Mouse (Mus musculus) heart, embryonic 16.5 days (tissue): ENCODE measurements around the gene Itpa. TPM values are rescaled to one million over a fixed set of nuclear protein-coding genes. Genes with fewer than 3 reads are reported as not detected.

ENCODE experiments used
- ATAC-seq: fragments of 200-750 bp; cut with Nextera tagmentation; replicated peaks from 2 replicates; pipeline ENCODE4 v1.8.0; 2017; ENCODE audit warnings: moderate number of reproducible peaks; ENCODE audit not compliant: insufficient read depth, low FRiP score; ENCODE audit errors: extremely low read depth
- H3K27ac ChIP-seq: fragments of 300-500 bp; sonication (generic); 2 replicates; pipeline ENCODE4 v1.5.1; 2014; ENCODE audit warnings: mild to moderate bottlenecking, low read length, control low read depth, moderate library complexity
- H3K27me3 ChIP-seq: fragments of 300-500 bp; sonication (generic); 2 replicates; pipeline ENCODE4 v1.6.1; 2014; ENCODE audit warnings: low read length, mixed read lengths; ENCODE audit not compliant: control insufficient read depth, insufficient read depth
- H3K36me3 ChIP-seq: fragments of 300-500 bp; sonication (generic); 2 replicates; pipeline ENCODE4 v1.6.1; 2014; ENCODE audit not compliant: control insufficient read depth, insufficient read depth
- H3K4me1 ChIP-seq: fragments of 300-500 bp; sonication (generic); 2 replicates; pipeline ENCODE4 v1.6.1; 2014; ENCODE audit warnings: low read length, mixed read lengths; ENCODE audit not compliant: control insufficient read depth, insufficient read depth
- H3K4me2 ChIP-seq: fragments of 300-500 bp; sonication (generic); 2 replicates; pipeline ENCODE4 v1.6.1; 2014; ENCODE audit warnings: low read depth, mild to moderate bottlenecking, control low read depth, low read length
- H3K4me3 ChIP-seq: fragments of 300-500 bp; sonication (generic); 2 replicates; pipeline ENCODE4 v1.5.1; 2014; ENCODE audit warnings: mild to moderate bottlenecking, control low read depth, low read length
- H3K9ac ChIP-seq: fragments of 300-500 bp; sonication (generic); 2 replicates; pipeline ENCODE4 v1.6.1; 2014; ENCODE audit warnings: low read length, control low read depth
- H3K9me3 ChIP-seq: fragments of 300-500 bp; sonication (generic); replicated peaks from 2 replicates; pipeline ENCODE4 v1.6.1; 2016; ENCODE audit warnings: low read length; ENCODE audit not compliant: control insufficient read depth
- WGBS: fragments of 180-500 bp; shearing (Covaris S2); extraction: QIAGEN DNeasy Blood & Tissue Kit; methylation state at CpG from one replicate; pipeline ENCODE4 v1.1.7; 2014; 5-methylcytosine and 5-hydroxymethylcytosine counted together
- polyA plus RNA-seq: library from polyadenylated mRNA; unstranded; fragments of >200 nt; fragmentation: Nextera tagmentation; extraction: Ambion mirVana; gene quantifications from 2 replicates; pipeline ENCODE4 v1.2.1, GENCODE M21; 2015

Itpa gene
- polyA plus RNA-seq = 70.1 and 79.3 TPM in 2 replicates

DNA sequence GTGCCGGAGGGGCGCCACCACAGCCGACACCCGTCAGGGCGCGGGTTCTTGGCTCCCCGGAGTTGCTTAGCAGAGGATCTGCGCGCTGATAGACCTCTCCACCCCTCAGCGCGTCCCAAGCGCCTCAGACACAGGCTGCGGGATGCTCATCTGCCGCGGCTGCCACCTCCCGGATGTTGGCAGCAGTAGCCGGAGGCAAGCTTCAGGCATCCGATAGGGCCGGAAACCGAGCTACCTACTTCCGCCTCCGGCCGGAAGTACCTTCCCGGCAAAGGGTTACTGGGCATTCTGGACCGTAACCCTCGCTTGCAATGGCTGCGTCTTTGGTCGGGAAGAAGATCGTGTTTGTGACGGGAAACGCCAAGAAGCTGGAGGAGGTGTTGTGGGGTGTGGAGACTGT is at the start of gene Itpa:
TSS of gene Itpa (plus strand) at position 52 of the 400 bp plus-strand sequence.
- Histone ChIP-seq H3K36me3 (peaks cover 7% of the 10 kb centered on the region; the same call in 1 of the 2 replicates), H3K4me3 (peak within 1 kb of the TSS; percentile 87), H3K27ac (peak within 1 kb of the TSS; percentile 72), H3K27me3 (no peaks in the 10 kb centered on the region), H3K9me3 (no peaks in the 10 kb centered on the region), H3K4me2 (peak within 1 kb of the TSS; percentile 75), H3K9ac (peak within 1 kb of the TSS; percentile 84), H3K4me1 (peaks cover 22% of the 10 kb centered on the region)
- under 1% methylated on average over 31 of the region's 31 CpGs for WGBS
- peak; percentile 46 for ATAC-seq

DNA sequence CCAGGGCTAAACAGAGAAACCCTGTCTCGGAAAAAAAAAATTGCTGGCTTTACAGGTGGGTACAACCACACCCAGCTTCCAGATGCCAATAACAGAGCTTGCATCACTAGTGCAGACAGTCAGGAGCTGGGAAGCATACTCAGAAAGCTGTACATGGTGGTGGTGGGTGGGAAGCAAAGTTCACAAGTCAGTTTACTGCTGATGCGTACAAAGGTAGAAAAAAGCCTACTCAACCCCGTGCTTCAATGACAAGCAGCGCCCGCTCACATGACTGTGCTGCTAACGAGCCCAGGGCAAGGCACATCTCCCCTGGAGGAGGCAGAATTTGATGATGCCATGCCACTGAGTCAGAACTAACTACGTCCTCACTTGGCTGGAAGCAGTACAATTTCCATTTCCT is 48.4 kb upstream of the Itpa start:
- Histone ChIP-seq H3K9ac (no peak overlapping the region), H3K4me3 (no peak overlapping the region), H3K4me2 (no peak overlapping the region), H3K27ac (no peak overlapping the region), H3K27me3 (no peaks in the 10 kb centered on the region), H3K9me3 (no peaks in the 10 kb centered on the region), H3K36me3 (peaks cover 34% of the 10 kb centered on the region), H3K4me1 (no peaks in the 10 kb centered on the region)
- WGBS = 88% methylated on average over 7 of the region's 7 CpGs
- ATAC-seq = no peak

DNA sequence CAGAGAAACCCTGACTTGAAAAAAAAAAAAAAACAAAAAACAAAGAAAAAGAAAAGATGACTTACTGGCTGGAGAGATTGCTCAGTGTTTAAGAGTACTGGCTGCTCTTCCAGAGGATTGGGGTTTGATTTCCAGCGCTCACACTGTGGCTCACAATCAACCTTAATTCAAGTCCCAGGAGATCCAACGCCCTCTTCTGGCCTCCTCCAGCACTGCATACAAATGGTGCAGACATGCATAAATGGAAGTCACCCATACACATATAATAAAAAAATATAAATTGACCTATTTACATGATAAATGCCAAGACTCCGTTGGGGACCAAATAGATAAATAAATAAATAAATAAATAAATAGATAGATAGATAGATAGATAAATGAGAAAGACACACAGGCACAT is 39.0 kb upstream of the Itpa start:
- Histone ChIP-seq H3K4me2 (peak overlapping the region; percentile 85), H3K27me3 (no peaks in the 10 kb centered on the region; the same call in 1 of the 2 replicates), H3K36me3 (peaks cover 16% of the 10 kb centered on the region), H3K9me3 (no peaks in the 10 kb centered on the region), H3K27ac (no peak overlapping the region), H3K4me3 (no peak overlapping the region; the same call in 1 of the 2 replicates), H3K9ac (no peak overlapping the region), H3K4me1 (peaks cover 8% of the 10 kb centered on the region)
- ATAC-seq = no peak
- WGBS = 59% methylated on average over 3 of the region's 3 CpGs

DNA sequence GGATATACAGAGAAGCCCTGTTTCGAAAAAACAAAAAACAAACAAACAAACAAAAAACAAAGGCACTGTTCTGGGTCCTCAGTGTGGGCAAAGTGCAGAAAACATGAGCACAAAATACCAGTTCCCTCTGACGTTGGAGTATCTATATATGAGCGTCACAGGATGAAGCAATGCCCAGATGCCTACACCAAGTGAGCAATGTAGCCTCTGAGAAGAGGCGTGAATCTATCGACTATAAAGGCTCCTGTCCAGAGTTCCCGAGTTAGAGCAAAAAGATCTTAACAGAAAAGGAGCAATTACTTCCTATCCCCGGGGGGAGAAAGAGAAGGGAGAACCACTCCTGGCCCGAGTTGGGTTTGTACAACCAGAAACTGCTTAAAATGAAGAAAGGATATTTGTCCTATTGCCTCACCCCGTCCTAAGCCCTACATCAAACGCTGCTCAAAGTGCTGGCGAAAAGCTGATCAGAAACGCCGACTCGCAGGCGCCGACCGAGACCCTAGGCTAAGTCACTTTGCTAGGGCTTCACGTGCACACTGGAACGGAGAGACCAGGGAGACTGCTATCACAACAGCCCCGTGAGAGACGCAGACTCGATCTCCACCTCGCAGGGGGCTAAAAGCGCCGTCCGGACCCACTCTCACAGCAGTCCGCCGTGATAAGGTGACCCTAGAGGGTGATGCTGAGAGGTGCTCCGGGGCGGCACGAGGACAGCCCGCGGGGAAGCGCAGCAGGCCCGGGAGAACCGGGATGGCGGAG is 38.2 kb upstream of the Itpa start:
- Histone ChIP-seq H3K4me3 (peak overlapping the region; percentile 97), H3K9ac (peak overlapping the region; percentile 95), H3K36me3 (peaks cover 13% of the 10 kb centered on the region; the same call in 1 of the 2 replicates), H3K4me2 (peak overlapping the region; percentile 85), H3K9me3 (no peaks in the 10 kb centered on the region), H3K27me3 (peaks cover 8% of the 10 kb centered on the region), H3K27ac (peak overlapping the region; percentile 76), H3K4me1 (peaks cover 11% of the 10 kb centered on the region)
- WGBS = 1% methylated on average over 37 of the region's 37 CpGs
- peak; percentile 26 for ATAC-seq

DNA sequence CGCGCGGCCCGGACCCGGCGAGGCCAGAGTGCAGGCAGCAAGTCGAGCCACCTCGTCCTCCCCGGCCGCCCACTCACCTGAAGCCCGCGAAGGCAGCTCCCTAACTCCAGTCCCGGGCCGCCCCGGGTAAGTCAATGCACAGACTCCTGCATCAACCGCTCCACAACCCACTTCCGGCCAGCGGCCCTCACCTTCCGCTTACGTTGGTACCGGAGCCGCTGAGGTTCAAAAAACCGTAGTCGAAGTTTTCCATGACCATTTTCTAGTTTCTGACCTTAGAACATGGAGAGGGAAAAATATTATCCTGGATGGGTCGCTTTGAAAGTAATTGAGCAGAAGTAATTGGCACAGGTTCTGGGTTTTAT is 37.6 kb upstream of the Itpa start, which contains the start of the genes Fastkd5 and Ubox5:
TSS of gene Fastkd5 (minus strand) at position 189 of the 365 bp plus-strand sequence.
TSS of gene Ubox5 (minus strand) at position 200 of the 365 bp plus-strand sequence.
- H3K9me3 ChIP-seq = no peaks in the 10 kb centered on the region
- H3K9ac ChIP-seq = peak within 1 kb of the TSS; percentile 95
- H3K4me1 ChIP-seq = peaks cover 16% of the 10 kb centered on the region
- peak within 1 kb of the TSS; percentile 85 for H3K4me2 ChIP-seq
- H3K36me3 ChIP-seq = peaks cover 13% of the 10 kb centered on the region; the same call in 1 of the 2 replicates
- H3K27me3 ChIP-seq = peaks cover 13% of the 10 kb centered on the region
- WGBS = under 1% methylated on average over 24 of the region's 25 CpGs
- peak; percentile 82 for ATAC-seq
- peak within 1 kb of the TSS; percentile 97 for H3K4me3 ChIP-seq
- H3K27ac ChIP-seq = peak within 1 kb of the TSS; percentile 76

DNA sequence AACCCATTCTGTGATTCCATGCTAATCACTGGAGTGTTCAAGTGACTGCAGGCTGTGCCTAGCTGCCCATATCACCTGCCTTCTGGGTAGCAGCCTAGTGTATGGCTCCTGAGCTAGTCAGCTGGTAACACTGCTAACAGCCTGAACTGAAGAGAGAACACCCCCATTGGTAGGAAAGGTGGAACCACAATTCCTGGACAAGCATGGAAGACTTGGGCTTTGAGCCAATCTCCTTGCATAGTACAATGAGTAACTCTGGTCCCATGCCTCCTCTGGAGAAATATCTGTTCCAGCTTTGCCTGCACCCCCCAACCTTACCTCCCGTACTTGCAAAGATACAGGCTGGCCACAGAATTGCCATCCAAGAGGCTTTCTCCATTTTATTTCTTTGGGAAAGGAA is 35.0 kb upstream of the Itpa start:
- no peak overlapping the region for H3K9ac ChIP-seq
- WGBS = 58% methylated on average over 1 of the region's 1 CpGs
- H3K4me2 ChIP-seq = no peak overlapping the region
- H3K9me3 ChIP-seq = no peaks in the 10 kb centered on the region
- ATAC-seq = no peak
- H3K4me3 ChIP-seq = no peak overlapping the region
- peaks cover 22% of the 10 kb centered on the region for H3K4me1 ChIP-seq
- H3K36me3 ChIP-seq = peaks cover 1% of the 10 kb centered on the region; the same call in 1 of the 2 replicates
- H3K27me3 ChIP-seq = peaks cover 33% of the 10 kb centered on the region
- H3K27ac ChIP-seq = no peak overlapping the region

DNA sequence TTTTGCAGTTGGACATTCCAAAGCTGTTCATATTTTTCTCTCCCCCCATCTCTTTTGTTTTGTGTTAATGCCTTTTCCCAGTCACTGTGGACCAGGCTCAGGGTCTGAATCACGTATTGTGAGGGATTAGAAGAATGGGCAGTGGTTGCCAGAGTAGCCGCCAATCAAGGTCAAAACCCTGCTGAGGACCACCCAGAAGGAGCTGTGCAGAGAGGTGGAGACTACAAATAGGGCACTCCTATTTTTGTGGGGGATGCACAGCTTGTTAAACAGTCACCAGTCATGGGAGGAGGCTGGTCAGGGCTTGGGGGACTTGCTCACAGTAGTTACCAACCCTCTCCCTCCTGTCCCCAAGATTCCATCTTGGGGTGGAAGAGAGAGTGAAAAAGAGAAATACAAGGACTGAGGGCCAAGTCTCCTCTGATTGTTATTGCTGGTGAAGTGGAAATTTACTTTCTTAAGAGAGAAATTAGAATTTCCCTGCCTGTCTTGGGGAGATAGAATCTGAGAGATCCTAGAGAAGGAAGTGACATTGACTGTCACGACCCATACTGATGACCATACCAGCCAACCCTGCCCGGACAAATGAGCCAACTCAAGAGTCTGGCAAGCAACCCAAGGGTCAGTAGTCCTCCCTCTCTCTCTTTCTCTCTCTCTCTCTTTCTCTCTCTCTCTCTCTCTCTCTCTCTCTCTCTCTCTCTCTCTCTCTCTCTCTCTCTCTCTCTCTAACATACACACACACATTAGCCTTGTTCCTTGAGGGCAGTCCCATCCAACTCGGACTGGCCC is 34.3 kb upstream of the Itpa start:
- no peaks in the 10 kb centered on the region for H3K9me3 ChIP-seq
- H3K4me2 ChIP-seq = no peak overlapping the region
- no peak overlapping the region for H3K4me3 ChIP-seq
- H3K27me3 ChIP-seq = peaks cover 40% of the 10 kb centered on the region
- H3K27ac ChIP-seq = no peak overlapping the region
- H3K9ac ChIP-seq = no peak overlapping the region
- no peak for ATAC-seq
- H3K36me3 ChIP-seq = no peaks in the 10 kb centered on the region
- 58% methylated on average over 5 of the region's 5 CpGs for WGBS
- H3K4me1 ChIP-seq = peaks cover 22% of the 10 kb centered on the region

DNA sequence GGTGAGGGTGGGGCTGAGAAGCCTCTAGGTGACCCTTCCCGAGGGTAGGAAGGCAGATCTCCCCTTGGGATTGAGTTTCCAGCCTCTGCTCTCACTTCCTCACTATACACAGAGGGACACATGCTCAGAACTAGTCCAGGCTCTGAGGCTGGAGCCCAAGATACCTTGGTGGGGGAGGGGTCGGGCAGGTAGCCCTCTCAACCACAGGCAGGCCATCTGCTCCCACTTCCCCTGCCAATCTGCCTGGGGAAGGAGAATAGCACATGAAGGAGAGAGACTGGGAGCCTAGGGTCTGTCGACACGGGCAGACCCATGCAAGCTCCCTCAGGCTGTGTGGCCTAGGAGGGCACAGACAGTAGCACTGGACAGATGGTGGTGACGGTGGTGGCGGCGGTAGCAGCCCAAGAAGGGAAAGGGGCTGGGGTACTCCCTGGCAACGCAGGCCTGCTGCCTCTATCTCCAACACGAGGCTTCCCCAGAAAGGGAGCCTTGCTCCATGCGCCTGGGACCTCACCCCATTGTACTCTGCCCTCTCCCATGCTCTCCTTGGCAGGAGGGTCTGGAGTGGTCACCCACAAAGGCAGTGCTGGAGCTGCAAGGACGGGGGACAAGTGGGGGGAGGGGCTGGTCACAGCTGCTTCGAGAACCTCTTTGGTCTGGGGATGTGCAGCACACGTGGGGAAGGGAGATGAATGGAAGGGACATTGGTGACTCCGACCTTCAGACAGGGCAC is 33.2 kb upstream of the Itpa start:
- WGBS = 24% methylated on average over 14 of the region's 14 CpGs
- Histone ChIP-seq H3K4me1 (peaks cover 14% of the 10 kb centered on the region), H3K27ac (no peak overlapping the region), H3K9me3 (no peaks in the 10 kb centered on the region), H3K4me2 (peak overlapping the region; percentile 90), H3K9ac (peak overlapping the region; percentile 72), H3K4me3 (peak overlapping the region; percentile 55), H3K27me3 (peaks cover 45% of the 10 kb centered on the region), H3K36me3 (no peaks in the 10 kb centered on the region)
- ATAC-seq = no peak
